Mouse (Mus musculus): ENCODE data around the gene Hrk.

DNA sequence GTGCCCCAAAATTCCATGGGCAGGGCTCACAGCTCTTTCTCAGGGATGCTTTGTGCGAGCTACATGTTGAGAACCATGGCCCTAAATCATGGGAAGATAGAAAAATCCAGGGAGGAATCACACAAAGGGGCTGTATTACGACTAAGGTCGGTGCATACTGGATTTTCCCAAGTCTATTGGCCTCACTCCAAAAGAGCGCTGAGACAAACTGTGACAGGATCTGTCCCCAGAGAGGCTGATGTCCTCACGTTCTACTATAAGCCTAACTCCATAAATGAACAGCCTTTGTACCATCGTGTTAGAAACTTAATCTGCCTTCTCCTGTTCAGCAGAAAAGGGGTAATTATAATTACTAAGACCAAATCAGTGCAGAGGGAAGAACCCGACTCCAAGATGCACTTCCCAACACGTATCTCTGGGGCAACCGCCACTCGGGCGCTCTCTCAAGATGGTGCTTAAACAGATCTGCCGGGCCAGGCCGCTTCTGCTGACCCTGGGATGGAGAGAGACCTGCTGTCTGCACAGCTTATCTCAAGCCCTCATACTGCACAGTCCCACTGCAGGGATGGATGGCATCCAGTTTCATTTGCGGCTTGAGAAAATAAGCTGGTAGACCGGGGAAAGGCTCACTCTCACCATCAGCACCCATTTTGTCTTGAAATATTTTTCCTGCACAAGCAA is 18.3 kb upstream of the Hrk start:
- TF ChIP-seq POLR2A (IDR thresholded peaks at IDR 0.05; ENCODE audit: insufficient read length, low read depth) (no peak), MYOG (IDR thresholded peaks at IDR 0.05; ENCODE audit: control insufficient read depth in 1 of 3, insufficient read depth in 1 of 3, insufficient read length in 2 of 3, low read depth in 2 of 3) (no peak), CEBPB (IDR thresholded peaks at IDR 0.05; ENCODE audit: insufficient read depth, poor library complexity, severe bottlenecking) (no peak), E2F4 (IDR thresholded peaks at IDR 0.05; ENCODE audit: insufficient read depth) (no peak), TCF12 (IDR thresholded peaks at IDR 0.05; ENCODE audit: insufficient read depth, poor library complexity, severe bottlenecking) (no peak), USF1 (IDR thresholded peaks at IDR 0.05; ENCODE audit: low read depth) (no peak)
